Mouse (Mus musculus) midbrain, embryonic 11.5 days (tissue): ENCODE measurements around the gene Rhox10. TPM values are rescaled to one million over a fixed set of nuclear protein-coding genes. Genes with fewer than 3 reads are reported as not detected.

Source experiments
- ATAC-seq: fragments of 200-750 bp; cut with Nextera tagmentation; 2 replicates; pipeline ENCODE4 v1.8.0; 2017; ENCODE audit warnings: moderate TSS enrichment, moderate library complexity; ENCODE audit not compliant: low FRiP score
- DNase-seq: peaks from one replicate; pipeline ENCODE4 v3.0.0; 2015; ENCODE audit warnings: low spot score; ENCODE audit errors: missing footprints
- H3K27ac ChIP-seq: fragments of 300-500 bp; sonication (generic); 2 replicates; pipeline ENCODE4 v1.5.1; 2014; ENCODE audit warnings: low read depth, low read length
- H3K27me3 ChIP-seq: fragments of 300-500 bp; sonication (generic); 2 replicates; pipeline ENCODE4 v1.6.1; 2014; ENCODE audit warnings: mild to moderate bottlenecking, low read length, moderate library complexity, mixed read lengths; ENCODE audit not compliant: control insufficient read depth, insufficient read depth
- H3K36me3 ChIP-seq: fragments of 300-500 bp; sonication (generic); 2 replicates; pipeline ENCODE4 v1.6.1; 2014; ENCODE audit warnings: mild to moderate bottlenecking, low read length, moderate library complexity, mixed read lengths; ENCODE audit not compliant: control insufficient read depth, insufficient read depth
- H3K4me1 ChIP-seq: fragments of 300-500 bp; sonication (generic); 2 replicates; pipeline ENCODE4 v1.6.1; 2014; ENCODE audit warnings: low read length; ENCODE audit not compliant: control insufficient read depth, insufficient read depth
- H3K4me2 ChIP-seq: fragments of 300-500 bp; sonication (generic); 2 replicates; pipeline ENCODE4 v1.6.1; 2014; ENCODE audit warnings: mild to moderate bottlenecking, moderate library complexity
- H3K4me3 ChIP-seq: fragments of 300-500 bp; sonication (generic); 2 replicates; pipeline ENCODE4 v1.5.1; 2014; ENCODE audit warnings: low read depth, low read length
- H3K9ac ChIP-seq: fragments of 300-500 bp; sonication (generic); 2 replicates; pipeline ENCODE4 v1.6.1; 2014; ENCODE audit warnings: low read length
- H3K9me3 ChIP-seq: fragments of 300-500 bp; sonication (generic); 2 replicates; pipeline ENCODE4 v1.6.1; 2016; ENCODE audit warnings: low read length; ENCODE audit not compliant: control insufficient read depth
- WGBS: fragments of 180-500 bp; shearing (Covaris S2); extraction: QIAGEN DNeasy Blood & Tissue Kit; methylation state at CpG from one replicate; pipeline ENCODE4 v1.1.7; 2014; 5-methylcytosine and 5-hydroxymethylcytosine counted together
- polyA plus RNA-seq: library from polyadenylated mRNA; unstranded; fragments of >200 nt; fragmentation: Nextera tagmentation; extraction: Ambion mirVana; gene quantifications from 2 replicates; pipeline ENCODE4 v1.2.1, GENCODE M21; 2014

Rhox10 gene
- polyA plus RNA-seq, 1 experiment from 2014 or later = not detected

DNA sequence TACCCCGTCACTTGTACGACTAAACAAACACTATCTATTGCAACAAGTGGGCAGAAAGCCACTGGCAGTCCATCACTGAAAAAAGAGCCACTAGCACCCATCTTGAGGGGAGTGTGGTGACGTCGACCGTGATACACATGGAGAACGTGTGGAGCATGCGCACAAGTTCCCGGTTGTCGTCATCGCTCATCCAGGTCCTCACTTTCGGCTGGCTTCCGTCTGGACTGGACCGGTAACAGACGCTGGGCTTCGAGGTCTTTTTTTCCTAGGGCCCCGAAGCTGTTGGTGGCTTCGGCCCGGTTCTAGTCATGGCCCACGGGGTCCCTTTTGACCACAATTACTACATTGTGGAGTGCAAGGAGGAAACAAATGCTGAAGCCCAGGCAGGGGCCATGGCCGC, 54.7 kb downstream of the Rhox10 start, which contains the start of gene Rhox13:
Rhox13 (plus strand) TSS at position 238 of the 400 bp plus-strand sequence.
- H3K4me2 ChIP-seq = no peak within 1 kb of the TSS
- no peaks in the 10 kb centered on the region for H3K4me1 ChIP-seq
- H3K9ac ChIP-seq = no peak within 1 kb of the TSS
- H3K36me3 ChIP-seq = no peaks in the 10 kb centered on the region
- H3K27me3 ChIP-seq = no peaks in the 10 kb centered on the region
- ATAC-seq (no peak), DNase-seq (no peak)
- no peak within 1 kb of the TSS for H3K4me3 ChIP-seq
- no peak within 1 kb of the TSS for H3K27ac ChIP-seq
- WGBS = 93% methylated on average over 20 of the region's 20 CpGs
- 0 out of 2 replicates have a peak, but pooled peaks cover 3% of the 10 kb centered on the region for H3K9me3 ChIP-seq

Other genes with a start within 250 kb of the Rhox10 start
- gene Rhox6, start 239.6 kb upstream of the Rhox10 start, polyA plus RNA-seq = not detected in 2 replicates
- not detected in 2 replicates for gene Rhox7a, start 234.8 kb upstream of the Rhox10 start, polyA plus RNA-seq
- 0.11 TPM in 1 of 2 replicates, not detected in the other for gene Rhox8, start 187.5 kb upstream of the Rhox10 start, polyA plus RNA-seq
- gene Rhox7b, start 169.2 kb upstream of the Rhox10 start, polyA plus RNA-seq = not detected in 2 replicates
- not detected in 2 replicates for gene Rhox9, start 164.7 kb upstream of the Rhox10 start, polyA plus RNA-seq
- not detected in 2 replicates for gene Btg1-ps1, start 47.7 kb upstream of the Rhox10 start, polyA plus RNA-seq
- not detected in 2 replicates for gene Btg1-ps2, start 23.4 kb upstream of the Rhox10 start, polyA plus RNA-seq
- not detected in 2 replicates for gene Rhox11, start 18.7 kb downstream of the Rhox10 start, polyA plus RNA-seq
- not detected in 2 replicates for gene Rhox12, start 44.4 kb downstream of the Rhox10 start, polyA plus RNA-seq
- gene Rhox13, start 54.7 kb downstream of the Rhox10 start, polyA plus RNA-seq = not detected in 2 replicates
- 9.2 and 10.7 TPM in 2 replicates for gene Zbtb33, start 123.3 kb downstream of the Rhox10 start, polyA plus RNA-seq
- gene Tmem255a, start 186.0 kb downstream of the Rhox10 start, polyA plus RNA-seq = 14.7 and 16.2 TPM in 2 replicates
- gene Atp1b4, start 249.7 kb downstream of the Rhox10 start, polyA plus RNA-seq = not detected in 2 replicates